Mouse (Mus musculus) E14TG2a.4 (cell line): ENCODE measurements around the gene Cabcoco1.

ENCODE experiments used
- CTCF ChIP-seq: conservative IDR thresholded peaks from 2 replicates; pipeline ENCODE4 v1.5.1; 2014; ENCODE audit warnings: low read length
- NANOG ChIP-seq: IDR thresholded peaks from 2 replicates; pipeline ENCODE4 v1.6.1; 2014; ENCODE audit warnings: borderline replicate concordance, low read length, mixed read lengths
- POU5F1 ChIP-seq: IDR thresholded peaks from 2 replicates; pipeline ENCODE4 v1.6.1; 2014; ENCODE audit warnings: low read length, borderline replicate concordance

GRCm38 (mm10) chr10:68443132-68443531 is 98.6 kb downstream of the Cabcoco1 start:
- TF ChIP-seq CTCF (no peak), NANOG (no peak), POU5F1 (no peak)
